17 mouse cellular contexts compared by ENCODE assay signal in the genomic region with DNA sequence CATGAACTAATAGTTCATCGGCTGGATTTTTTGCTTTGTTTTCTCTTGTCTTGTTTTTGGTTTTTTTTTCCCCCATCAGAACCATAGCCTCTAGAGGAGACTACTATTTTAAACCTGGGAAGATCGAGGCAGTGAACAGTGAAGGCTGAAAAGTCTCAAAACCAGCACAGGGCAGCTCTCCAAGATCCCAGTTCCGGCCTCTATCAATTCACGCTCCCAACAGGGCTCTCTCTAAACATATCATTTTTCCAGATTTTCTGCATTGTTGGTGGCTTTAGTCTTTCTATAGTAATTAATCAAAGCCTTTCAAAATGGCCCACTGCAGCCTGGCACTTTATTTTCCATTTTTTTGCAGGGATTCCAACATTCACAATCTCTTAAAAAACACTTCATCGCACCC.
A peak's percentile ranks its signal among the peaks of the same experiment; 100 is the strongest.
DNase-seq lines count a peak whose midpoint lies in the region; ATAC-seq and TF ChIP-seq lines count a peak whose summit lies in the region.
"Had no signal": no experiment of that assay in that cellular context is flagged by ENCODE, and none has a peak within 500 bp of the region (broad histone marks: within the 10 kb centered on the region; RNA-seq: fewer than 3 reads in every experiment).

No protein-coding gene starts in this region.

- no peaks in the 10 kb centered on the region for H3K36me3 ChIP-seq in heart, embryonic 11.5 days (ENCODE audit: control insufficient read depth, insufficient read depth, low read length)
- no peaks in the 10 kb centered on the region for H3K36me3 ChIP-seq in lung, postnatal 0 days (ENCODE audit: insufficient read depth, low read length)
- H3K36me3 ChIP-seq: embryonic facial prominence, embryonic 13.5 days; forebrain, embryonic 10.5 days; forebrain, embryonic 15.5 days; hindbrain, embryonic 13.5 days; limb, embryonic 13.5 days had no signal

- ATAC-seq in heart, embryonic 11.5 days (replicated peaks; ENCODE audit: insufficient number of reproducible peaks, low FRiP score, low TSS enrichment) = no peak
- ATAC-seq in lung, postnatal 0 days = no peak
- ATAC-seq: CD4-positive, CD25-positive, alpha-beta regulatory T cell, adult 4 months; intestine, postnatal 0 days had no signal

- peak overlapping the region; percentile 31; the same call in 1 of the 2 replicates for H3K27ac ChIP-seq in gastrocnemius, adult 2 months
- H3K27ac ChIP-seq in heart, embryonic 11.5 days (ENCODE audit: low read depth, low read length) = no peak overlapping the region
- H3K27ac ChIP-seq in lung, postnatal 0 days (ENCODE audit: low read length) = no peak overlapping the region
- H3K27ac ChIP-seq: embryonic facial prominence, embryonic 13.5 days; forebrain, embryonic 10.5 days; forebrain, embryonic 15.5 days; hindbrain, embryonic 13.5 days; limb, embryonic 13.5 days; macrophage had no signal

- no peak overlapping the region for H3K4me2 ChIP-seq in heart, embryonic 11.5 days
- H3K4me2 ChIP-seq in lung, postnatal 0 days (replicated peaks; ENCODE audit: low read depth, low read length) = no peak overlapping the region
- H3K4me2 ChIP-seq: embryonic facial prominence, embryonic 13.5 days; forebrain, embryonic 15.5 days; hindbrain, embryonic 13.5 days; liver, embryonic 11.5 days had no signal

- no peaks in the 10 kb centered on the region for H3K4me1 ChIP-seq in heart, embryonic 11.5 days (ENCODE audit: control insufficient read depth, insufficient read depth, low read length)
- H3K4me1 ChIP-seq in lung, postnatal 0 days (ENCODE audit: insufficient read depth, low read depth, low read length) = no peaks in the 10 kb centered on the region
- H3K4me1 ChIP-seq: embryonic facial prominence, embryonic 13.5 days had no signal

- intact Hi-C loops in gastrocnemius, adult 2 months (cut with DNase I) = loop anchor here (5.0 kb wide), 1 partner anchor 158 kb away; a partner anchor contains a TSS

- no peak for TF ChIP-seq EP300 in lung, postnatal 0 days (IDR thresholded peaks at IDR 0.05)

- no peak overlapping the region for H3K9ac ChIP-seq in heart, embryonic 11.5 days (ENCODE audit: low read depth, low read length)
- H3K9ac ChIP-seq in lung, postnatal 0 days (replicated peaks; ENCODE audit: low read depth) = no peak overlapping the region
- H3K9ac ChIP-seq: embryonic facial prominence, embryonic 13.5 days; forebrain, embryonic 15.5 days; hindbrain, embryonic 13.5 days; limb, embryonic 13.5 days had no signal

- H3K27me3 ChIP-seq in heart, embryonic 11.5 days (ENCODE audit: control insufficient read depth, insufficient read depth, low read length) = no peaks in the 10 kb centered on the region
- no peaks in the 10 kb centered on the region for H3K27me3 ChIP-seq in lung, postnatal 0 days (replicated peaks; ENCODE audit: insufficient read depth, low read length)
- H3K27me3 ChIP-seq: forebrain, embryonic 15.5 days had no signal

- DNase-seq in gastrocnemius, adult 2 months = no peak
- no peak for DNase-seq in gastrocnemius, adult 18-20 months (ENCODE audit: low spot score)
- peak; percentile 40 for DNase-seq in heart, adult 8-10 months (ENCODE audit: low spot score)
- DNase-seq in heart, adult 9 months (ENCODE audit: low spot score in 2 of 2) = peak; percentile 18 to 29
- peak; percentile 25 for DNase-seq in heart, postnatal 4 days
- no peak for DNase-seq in lung, postnatal 0 days (ENCODE audit: low spot score)
- DNase-seq: thymus, postnatal 36 days had no signal

- WGBS in heart, embryonic 11.5 days (ENCODE audit: insufficient replicate concordance) = 72% methylated on average over 5 of the region's 5 CpGs
- WGBS in lung, postnatal 0 days = 66% methylated on average over 5 of the region's 5 CpGs

- no peak for TF ChIP-seq CTCF in gastrocnemius, adult 2 months (IDR thresholded peaks at IDR 0.05)
- no peak for TF ChIP-seq CTCF in lung, postnatal 0 days (IDR thresholded peaks at IDR 0.05)

- H3K9me3 ChIP-seq in heart, embryonic 11.5 days (replicated peaks; ENCODE audit: control insufficient read depth, low read length) = no peaks in the 10 kb centered on the region
- H3K9me3 ChIP-seq in lung, postnatal 0 days (ENCODE audit: low read length) = no peaks in the 10 kb centered on the region
- H3K9me3 ChIP-seq: embryonic facial prominence, embryonic 13.5 days; forebrain, embryonic 10.5 days; forebrain, embryonic 15.5 days; hindbrain, embryonic 13.5 days; limb, embryonic 13.5 days had no signal

- peak overlapping the region; percentile 59 for H3K4me3 ChIP-seq in gastrocnemius, adult 2 months
- H3K4me3 ChIP-seq in heart, embryonic 11.5 days (ENCODE audit: low read depth, low read length) = no peak overlapping the region
- no peak overlapping the region for H3K4me3 ChIP-seq in lung, postnatal 0 days (ENCODE audit: low read depth, low read length)
- H3K4me3 ChIP-seq: embryonic facial prominence, embryonic 13.5 days; forebrain, embryonic 10.5 days; forebrain, embryonic 15.5 days; hindbrain, embryonic 13.5 days; limb, embryonic 13.5 days had no signal

Comparison
In these comparisons a context has a peak if more than half of its experiments do, and no peak if none do; other contexts are left out.
1. DNase-seq: peak in heart, adult 8-10 months (single experiment), heart, adult 9 months (2 of 2) and heart, postnatal 4 days (single experiment); none in gastrocnemius, adult 2 months (single experiment), gastrocnemius, adult 18-20 months (single experiment) and lung, postnatal 0 days (single experiment).